Mouse (Mus musculus): ENCODE data around the gene Rrp1. TPM values are rescaled to one million over a fixed set of nuclear protein-coding genes. Genes with fewer than 3 reads are reported as not detected.

The Rrp1 gene
- polyA plus RNA-seq, 1 experiment, result 62.0 TPM

DNA sequence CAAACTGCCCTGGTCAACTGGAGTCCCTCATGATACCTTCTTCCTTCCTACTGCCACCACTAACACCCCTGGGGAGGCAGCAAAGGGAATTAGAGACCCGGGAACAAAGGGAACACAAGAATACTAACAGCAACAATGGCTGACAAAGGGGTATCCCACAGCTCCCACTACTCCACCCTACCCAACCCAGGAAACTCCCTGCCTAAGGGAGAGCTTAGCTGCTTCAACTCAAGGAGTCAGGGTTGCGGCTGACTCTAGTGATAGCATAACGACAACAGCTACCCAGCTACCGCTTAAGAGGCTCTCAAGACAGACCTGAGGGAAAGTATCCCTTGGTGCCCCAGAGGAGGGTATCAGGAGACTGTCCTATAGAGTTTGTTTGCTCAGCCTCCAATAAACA, 45.3 kb downstream of the Rrp1 start:
- Histone ChIP-seq H3K36me3 (ENCODE audit: control insufficient read depth, insufficient read depth, low read length) (no peaks in the 10 kb centered on the region), H3K27me3 (ENCODE audit: control insufficient read depth, insufficient read depth, low read length) (no peaks in the 10 kb centered on the region), H3K4me3 (ENCODE audit: extremely low read depth, insufficient read depth, insufficient read length) (no peak overlapping the region), H3K27ac (ENCODE audit: insufficient read depth, low read length) (0 out of 2 replicates have a peak overlapping the region, but pooled peaks have one; percentile 1), H3K4me1 (ENCODE audit: control insufficient read depth, insufficient read depth, insufficient read length) (peaks cover 7% of the 10 kb centered on the region; the same call in 1 of the 2 replicates)
- 81% methylated on average over 4 of the region's 4 CpGs for WGBS
- TF ChIP-seq CTCF (IDR thresholded peaks at IDR 0.05; ENCODE audit: extremely low read depth, insufficient read depth, insufficient read length, insufficient replicate concordance) (no peak), POLR2A (IDR thresholded peaks at IDR 0.05; ENCODE audit: low read depth, low read length) (no peak)
- no peak for DNase-seq (ENCODE audit: low read depth in 1 of 2, low spot score in 2 of 2)

DNA sequence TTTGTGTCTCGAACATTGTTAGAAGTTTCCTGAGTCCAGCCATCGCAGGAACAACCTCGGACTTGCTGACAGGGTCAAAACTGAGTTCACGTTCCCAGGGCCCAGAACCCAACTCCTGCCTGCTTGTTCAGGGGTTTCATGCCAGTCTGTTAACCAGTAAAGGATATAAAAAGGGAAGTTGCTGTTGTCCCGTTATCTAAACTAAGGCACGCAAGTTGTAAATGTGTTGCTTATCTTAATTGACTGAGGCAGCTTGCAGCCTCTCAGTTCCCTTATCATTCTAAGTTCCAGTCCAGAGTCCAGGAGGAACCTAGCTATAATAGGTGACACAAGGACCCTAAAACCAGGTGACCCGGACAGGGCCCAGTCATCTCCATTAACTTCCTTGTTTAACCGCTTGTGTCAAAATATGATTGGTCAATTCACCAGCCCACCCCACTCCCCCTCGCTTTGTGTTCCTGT, 46.0 kb downstream of the Rrp1 start:
- TF ChIP-seq POLR2A (IDR thresholded peaks at IDR 0.05; ENCODE audit: low read depth, low read length) (no peak), CTCF (IDR thresholded peaks at IDR 0.05; ENCODE audit: extremely low read depth, insufficient read depth, insufficient read length, insufficient replicate concordance) (no peak)
- H3K4me3 ChIP-seq (ENCODE audit: extremely low read depth, insufficient read depth, insufficient read length), result 0 out of 2 replicates have a peak overlapping the region, but pooled peaks have one; percentile 4
- peak overlapping the region; percentile 60 for H3K27ac ChIP-seq (ENCODE audit: insufficient read depth, low read length)
- no peak for DNase-seq (ENCODE audit: low read depth in 1 of 2, low spot score in 2 of 2)
- no peaks in the 10 kb centered on the region for H3K36me3 ChIP-seq (ENCODE audit: control insufficient read depth, insufficient read depth, low read length)
- 19% methylated on average over 9 of the region's 9 CpGs for WGBS
- H3K4me1 ChIP-seq (ENCODE audit: control insufficient read depth, insufficient read depth, insufficient read length), result peaks cover under 1% of the 10 kb centered on the region; the same call in 1 of the 2 replicates
- H3K27me3 ChIP-seq (ENCODE audit: control insufficient read depth, insufficient read depth, low read length), result no peaks in the 10 kb centered on the region

DNA sequence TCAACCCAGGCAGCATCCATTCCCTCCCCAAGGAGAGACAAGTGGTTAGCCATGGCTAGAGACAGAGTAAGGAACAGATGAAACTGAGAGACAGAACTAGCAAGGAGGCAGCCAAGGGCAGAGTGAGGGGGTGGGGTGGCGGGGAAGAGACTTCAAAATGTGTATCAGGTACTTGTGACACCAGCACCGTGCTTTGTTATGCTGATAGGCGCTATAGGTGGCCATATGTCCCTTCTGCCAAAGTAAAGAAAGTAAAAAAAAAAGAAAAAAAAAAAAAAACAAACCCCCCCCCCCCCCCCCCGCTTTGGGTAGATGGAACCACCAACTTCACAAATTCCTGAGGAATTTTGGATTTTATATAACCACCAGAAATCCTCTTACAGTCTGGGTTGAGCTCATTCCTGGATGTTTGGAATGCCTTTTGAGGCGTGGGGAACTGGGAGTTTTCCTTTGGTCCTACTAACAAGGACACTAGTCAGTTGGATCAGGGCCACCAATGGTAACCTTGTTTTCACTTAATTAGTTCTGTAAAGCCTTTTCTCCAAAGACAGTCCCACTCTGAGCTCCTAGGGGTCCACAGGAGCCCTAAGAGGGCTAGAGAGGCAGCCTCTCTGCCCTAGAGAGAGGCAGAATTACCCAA, 46.5 kb downstream of the Rrp1 start:
- H3K27ac ChIP-seq (ENCODE audit: insufficient read depth, low read length), result peak overlapping the region; percentile 60

DNA sequence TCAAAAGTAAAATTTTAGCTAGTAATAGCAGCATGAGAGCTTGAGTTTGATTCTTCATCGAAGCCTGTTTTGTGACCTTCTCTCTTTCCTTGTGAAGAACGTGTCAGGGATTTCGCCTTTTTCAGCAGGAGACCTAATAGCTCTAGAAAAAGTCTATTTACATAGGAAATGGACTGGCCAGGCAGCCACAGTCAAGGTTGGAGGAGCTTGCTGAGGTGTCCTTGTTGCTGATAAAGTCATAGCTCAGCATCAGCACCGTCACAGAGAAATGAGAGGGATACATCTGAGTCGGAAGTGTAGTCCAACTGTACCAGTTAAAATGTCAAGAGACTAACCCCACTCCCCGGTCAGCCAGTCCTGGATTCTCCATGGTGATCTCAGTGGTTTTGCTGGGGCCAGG, 47.3 kb downstream of the Rrp1 start:
- no peaks in the 10 kb centered on the region for H3K36me3 ChIP-seq (ENCODE audit: control insufficient read depth, insufficient read depth, low read length)
- H3K4me1 ChIP-seq (ENCODE audit: control insufficient read depth, insufficient read depth, insufficient read length), result no peaks in the 10 kb centered on the region
- 89% methylated on average over 6 of the region's 6 CpGs for WGBS
- H3K4me3 ChIP-seq (ENCODE audit: extremely low read depth, insufficient read depth, insufficient read length), result no peak overlapping the region
- no peak for TF ChIP-seq CTCF (IDR thresholded peaks at IDR 0.05; ENCODE audit: extremely low read depth, insufficient read depth, insufficient read length, insufficient replicate concordance)
- no peak for DNase-seq (ENCODE audit: low read depth in 1 of 2, low spot score in 2 of 2)
- H3K27me3 ChIP-seq (ENCODE audit: control insufficient read depth, insufficient read depth, low read length), result no peaks in the 10 kb centered on the region
- H3K27ac ChIP-seq (ENCODE audit: insufficient read depth, low read length), result peak overlapping the region; percentile 15; the same call in 1 of the 2 replicates

More for the DNA sequence above, 46.5 kb downstream of the Rrp1 start:
- no peak for DNase-seq (ENCODE audit: low read depth in 1 of 2, low spot score in 2 of 2)
- Histone ChIP-seq H3K4me3 (ENCODE audit: extremely low read depth, insufficient read depth, insufficient read length) (no peak overlapping the region), H3K27me3 (ENCODE audit: control insufficient read depth, insufficient read depth, low read length) (no peaks in the 10 kb centered on the region), H3K36me3 (ENCODE audit: control insufficient read depth, insufficient read depth, low read length) (no peaks in the 10 kb centered on the region), H3K4me1 (ENCODE audit: control insufficient read depth, insufficient read depth, insufficient read length) (no peaks in the 10 kb centered on the region)
- TF ChIP-seq POLR2A (IDR thresholded peaks at IDR 0.05; ENCODE audit: low read depth, low read length) (no peak), CTCF (IDR thresholded peaks at IDR 0.05; ENCODE audit: extremely low read depth, insufficient read depth, insufficient read length, insufficient replicate concordance) (no peak)
- WGBS, result 65% methylated on average over 5 of the region's 5 CpGs

DNA sequence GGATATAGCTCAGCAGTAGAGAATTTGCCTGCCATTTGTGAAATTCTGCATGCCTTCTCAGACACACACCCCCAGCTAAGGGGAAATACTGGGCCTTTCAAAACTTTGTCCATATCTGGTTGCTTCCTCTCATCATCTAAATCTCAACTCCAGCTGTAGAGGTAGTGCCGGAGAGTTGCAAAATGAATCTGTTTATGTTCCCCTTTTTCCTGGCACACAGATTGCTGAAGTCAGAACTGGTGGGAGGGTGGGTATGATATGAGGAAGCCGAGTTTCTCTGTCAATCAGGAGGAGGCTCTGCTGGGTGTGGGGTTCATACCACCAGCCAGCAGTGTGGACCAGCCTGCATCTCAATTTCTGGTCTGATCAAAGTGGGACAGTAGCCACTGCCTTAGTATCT, 48.7 kb downstream of the Rrp1 start:
- Histone ChIP-seq H3K4me1 (ENCODE audit: control insufficient read depth, insufficient read depth, insufficient read length) (no peaks in the 10 kb centered on the region), H3K4me3 (ENCODE audit: extremely low read depth, insufficient read depth, insufficient read length) (no peak overlapping the region), H3K36me3 (ENCODE audit: control insufficient read depth, insufficient read depth, low read length) (no peaks in the 10 kb centered on the region), H3K27ac (ENCODE audit: insufficient read depth, low read length) (no peak overlapping the region), H3K27me3 (ENCODE audit: control insufficient read depth, insufficient read depth, low read length) (no peaks in the 10 kb centered on the region)
- DNase-seq (ENCODE audit: low read depth in 1 of 2, low spot score in 2 of 2), result no peak
- TF ChIP-seq CTCF (IDR thresholded peaks at IDR 0.05; ENCODE audit: extremely low read depth, insufficient read depth, insufficient read length, insufficient replicate concordance), result no peak
- TF ChIP-seq POLR2A (IDR thresholded peaks at IDR 0.05; ENCODE audit: low read depth, low read length), result no peak
- WGBS, result 16% methylated on average over 2 of the region's 2 CpGs

DNA sequence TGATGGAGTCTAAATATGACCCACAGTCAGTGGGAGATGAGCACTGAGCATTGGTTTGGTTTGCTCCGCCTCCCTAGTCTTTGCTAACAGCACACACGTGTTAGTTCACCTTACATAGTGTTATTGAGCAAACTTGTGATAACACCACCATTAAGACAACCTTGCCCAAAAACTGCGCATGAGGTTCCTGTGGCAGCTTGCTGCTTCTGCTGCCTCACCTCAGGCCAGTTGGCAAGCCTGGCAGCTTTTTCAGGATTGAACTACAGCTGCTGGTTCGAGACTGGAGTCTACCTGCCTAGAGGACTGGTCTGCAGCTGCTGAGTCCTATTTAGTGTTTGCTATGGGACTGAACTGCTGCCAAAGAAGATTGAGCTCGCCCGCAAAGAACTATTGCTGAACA, 49.5 kb downstream of the Rrp1 start:
- no peak overlapping the region for H3K4me3 ChIP-seq (ENCODE audit: extremely low read depth, insufficient read depth, insufficient read length)
- TF ChIP-seq POLR2A (IDR thresholded peaks at IDR 0.05; ENCODE audit: low read depth, low read length) (no peak), CTCF (IDR thresholded peaks at IDR 0.05; ENCODE audit: extremely low read depth, insufficient read depth, insufficient read length, insufficient replicate concordance) (no peak)
- H3K36me3 ChIP-seq (ENCODE audit: control insufficient read depth, insufficient read depth, low read length), result no peaks in the 10 kb centered on the region
- no peak overlapping the region for H3K27ac ChIP-seq (ENCODE audit: insufficient read depth, low read length)
- no peaks in the 10 kb centered on the region for H3K4me1 ChIP-seq (ENCODE audit: control insufficient read depth, insufficient read depth, insufficient read length)
- DNase-seq (ENCODE audit: low read depth in 1 of 2, low spot score in 2 of 2), result no peak
- 84% methylated on average over 6 of the region's 6 CpGs for WGBS
- H3K27me3 ChIP-seq (ENCODE audit: control insufficient read depth, insufficient read depth, low read length), result no peaks in the 10 kb centered on the region

DNA sequence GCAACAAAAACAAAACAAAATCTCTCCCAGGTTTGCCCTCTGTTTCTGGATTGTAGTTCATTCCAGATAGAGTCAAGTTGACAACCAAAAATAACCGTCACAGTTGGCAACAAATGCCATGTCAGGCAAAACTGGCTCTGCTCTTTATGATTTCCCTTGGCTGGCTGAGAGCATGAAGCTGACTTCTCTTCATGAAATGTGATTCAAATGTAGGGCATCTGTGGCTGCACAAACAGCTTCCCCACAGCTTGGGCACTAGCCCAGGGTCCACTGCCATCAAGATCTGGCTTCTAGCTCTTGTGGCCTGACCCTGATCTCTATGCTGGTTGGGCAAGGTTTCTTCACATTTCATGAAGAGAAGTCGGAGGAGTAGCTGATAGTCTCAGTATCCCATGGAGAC, 50.9 kb downstream of the Rrp1 start:
- 82% methylated on average over 2 of the region's 2 CpGs for WGBS
- no peak for TF ChIP-seq CTCF (IDR thresholded peaks at IDR 0.05; ENCODE audit: extremely low read depth, insufficient read depth, insufficient read length, insufficient replicate concordance)
- TF ChIP-seq POLR2A (IDR thresholded peaks at IDR 0.05; ENCODE audit: low read depth, low read length), result no peak
- Histone ChIP-seq H3K27ac (ENCODE audit: insufficient read depth, low read length) (no peak overlapping the region), H3K4me3 (ENCODE audit: extremely low read depth, insufficient read depth, insufficient read length) (no peak overlapping the region), H3K27me3 (ENCODE audit: control insufficient read depth, insufficient read depth, low read length) (no peaks in the 10 kb centered on the region), H3K4me1 (ENCODE audit: control insufficient read depth, insufficient read depth, insufficient read length) (no peaks in the 10 kb centered on the region), H3K36me3 (ENCODE audit: control insufficient read depth, insufficient read depth, low read length) (no peaks in the 10 kb centered on the region)
- DNase-seq (ENCODE audit: low read depth in 1 of 2, low spot score in 2 of 2), result no peak

Data from spleen, adult 2 months (tissue).